Mouse (Mus musculus) MN1 (cell line): ENCODE measurements around the gene Lgalsl.

Experiments
- DNase-seq: peaks from one replicate; pipeline ENCODE4 v3.0.0-alpha.2; 2016; ENCODE audit warnings: low spot score

Gene Lgalsl

GRCm38 (mm10) chr11:20823961-20824360 is 6.9 kb downstream of the Lgalsl start:
- DNase-seq = no peak

GRCm38 (mm10) chr11:20823301-20823700 is 7.6 kb downstream of the Lgalsl start:
- DNase-seq = no peak

- DNase-seq = no peak
Observed at GRCm38 (mm10) chr11:20821351-20821750, 9.5 kb downstream of the Lgalsl start.

GRCm38 (mm10) chr11:20813901-20814523 is 16.8 kb downstream of the Lgalsl start:
- no peak for DNase-seq

- no peak for DNase-seq
Observed at GRCm38 (mm10) chr11:20812153-20812887, 18.5 kb downstream of the Lgalsl start.

- DNase-seq = no peak
Observed at GRCm38 (mm10) chr11:20806659-20807058, 24.2 kb downstream of the Lgalsl start.

- no peak for DNase-seq
Observed at GRCm38 (mm10) chr11:20805604-20806249, 25.1 kb downstream of the Lgalsl start.

GRCm38 (mm10) chr11:20804416-20804815 is 26.4 kb downstream of the Lgalsl start:
- DNase-seq = no peak

- peak; percentile 16 for DNase-seq
Observed at GRCm38 (mm10) chr11:20800277-20801092, 30.4 kb downstream of the Lgalsl start.

- DNase-seq = no peak
Observed at GRCm38 (mm10) chr11:20797841-20798240, 33.0 kb downstream of the Lgalsl start.

- no peak for DNase-seq
Observed at GRCm38 (mm10) chr11:20795466-20795865, 35.4 kb downstream of the Lgalsl start.

- DNase-seq = no peak
Observed at GRCm38 (mm10) chr11:20794913-20795254, 36.0 kb downstream of the Lgalsl start.

- DNase-seq = peak; percentile 93
Observed at GRCm38 (mm10) chr11:20794196-20794912, 36.5 kb downstream of the Lgalsl start.

- no peak for DNase-seq
Observed at GRCm38 (mm10) chr11:20793676-20794075, 37.2 kb downstream of the Lgalsl start.

- no peak for DNase-seq
Observed at GRCm38 (mm10) chr11:20792667-20793066, 38.2 kb downstream of the Lgalsl start.

GRCm38 (mm10) chr11:20791334-20791733 is 39.5 kb downstream of the Lgalsl start:
- no peak for DNase-seq

- no peak for DNase-seq
Observed at GRCm38 (mm10) chr11:20789015-20789414, 41.8 kb downstream of the Lgalsl start.

- DNase-seq = no peak
Observed at GRCm38 (mm10) chr11:20788070-20788469, 42.8 kb downstream of the Lgalsl start.

- no peak for DNase-seq
Observed at GRCm38 (mm10) chr11:20786191-20786590, 44.7 kb downstream of the Lgalsl start.

- DNase-seq = no peak
Observed at GRCm38 (mm10) chr11:20785186-20785585, 45.7 kb downstream of the Lgalsl start.

- DNase-seq = no peak
Observed at GRCm38 (mm10) chr11:20784776-20785175, 46.1 kb downstream of the Lgalsl start.

GRCm38 (mm10) chr11:20783467-20783866 is 47.4 kb downstream of the Lgalsl start:
- DNase-seq = no peak
